In the genomic region with DNA sequence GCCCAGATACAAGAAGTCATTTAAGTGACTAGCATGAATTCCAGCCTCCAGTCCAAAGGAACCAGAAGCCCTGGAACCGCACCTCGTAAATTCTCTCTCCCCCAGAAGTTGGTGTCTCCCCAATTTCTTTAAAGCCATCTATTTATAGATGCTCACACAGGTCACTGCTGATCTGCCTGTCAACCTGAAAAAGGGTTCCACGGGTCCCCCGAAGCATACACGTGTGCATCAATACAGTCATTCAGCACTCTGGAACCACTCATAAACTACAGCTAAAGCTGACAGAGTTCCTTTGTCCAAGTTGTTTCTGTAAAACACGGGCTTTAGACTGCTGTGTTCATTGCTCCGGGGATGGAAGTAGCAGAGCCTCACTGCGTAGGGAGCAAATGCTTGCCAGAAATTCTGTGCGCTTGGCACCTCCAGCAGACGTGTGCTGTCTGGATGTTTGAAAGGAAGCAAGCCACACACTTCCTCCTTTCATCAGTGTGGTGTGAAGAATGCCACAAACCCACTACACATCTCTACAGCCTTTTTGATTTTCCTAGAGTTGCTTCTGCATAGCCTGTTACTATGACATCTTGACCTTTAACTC, we compare ENCODE assay signal across 11 mouse cellular contexts.
A peak's percentile ranks its signal among the peaks of the same experiment; 100 is the strongest.
DNase-seq lines count a peak whose midpoint lies in the region; ATAC-seq and TF ChIP-seq lines count a peak whose summit lies in the region.
"Had no signal": no experiment of that assay in that cellular context is flagged by ENCODE, and none has a peak within 500 bp of the region (broad histone marks: within the 10 kb centered on the region; RNA-seq: fewer than 3 reads in every experiment).

No protein-coding gene starts in this region.

- no peak for TF ChIP-seq CTCF in liver, postnatal 0 days (IDR thresholded peaks at IDR 0.05; ENCODE audit: low read depth)

- no peaks in the 10 kb centered on the region for H3K36me3 ChIP-seq in liver, postnatal 0 days (replicated peaks; ENCODE audit: insufficient read depth, low read length)
- peaks cover 47% of the 10 kb centered on the region for H3K36me3 ChIP-seq in limb, embryonic 14.5 days (ENCODE audit: control insufficient read depth, insufficient read depth, low read length)

- ATAC-seq in frontal cortex, adult (ENCODE audit: low TSS enrichment) = peak; percentile 91
- 0 out of 2 replicates have a peak, but pooled peaks have one; percentile 4 for ATAC-seq in liver, postnatal 0 days
- ATAC-seq in limb, embryonic 14.5 days (ENCODE audit: low FRiP score, low read depth) = peak; percentile 53
- no peak for ATAC-seq in monocyte, adult 5-6 weeks (replicated peaks; ENCODE audit: insufficient number of reproducible peaks, low FRiP score, low TSS enrichment, poor library complexity, severe bottlenecking)
- ATAC-seq: Patski had no signal

- WGBS in liver, postnatal 0 days (ENCODE audit: insufficient replicate concordance) = 58% methylated on average over 10 of the region's 10 CpGs
- WGBS in limb, embryonic 14.5 days = 42% methylated on average over 10 of the region's 10 CpGs

- 0 out of 2 replicates have a peak, but pooled peaks cover 2% of the 10 kb centered on the region for H3K4me1 ChIP-seq in liver, postnatal 0 days (ENCODE audit: insufficient read depth)
- peaks cover 12% of the 10 kb centered on the region for H3K4me1 ChIP-seq in limb, embryonic 14.5 days (ENCODE audit: control insufficient read depth, insufficient read depth, low read length)

- peak overlapping the region; percentile 29; the same call in 1 of the 2 replicates for H3K27ac ChIP-seq in liver, postnatal 0 days (ENCODE audit: low read depth)
- H3K27ac ChIP-seq in limb, embryonic 14.5 days (replicated peaks; ENCODE audit: low read depth, low read length) = peak overlapping the region; percentile 44

- TF ChIP-seq POLR2A in limb, embryonic 14.5 days (IDR thresholded peaks at IDR 0.05; ENCODE audit: borderline replicate concordance, extremely low read depth, insufficient read depth, insufficient read length) = no peak

- no peaks in the 10 kb centered on the region for H3K9me3 ChIP-seq in liver, postnatal 0 days (ENCODE audit: low read length)
- no peaks in the 10 kb centered on the region for H3K9me3 ChIP-seq in limb, embryonic 14.5 days (ENCODE audit: control insufficient read depth, low read length)

- no peak overlapping the region for H3K9ac ChIP-seq in liver, postnatal 0 days (replicated peaks)
- no peak overlapping the region for H3K9ac ChIP-seq in limb, embryonic 14.5 days (ENCODE audit: low read depth, low read length, severe bottlenecking)

- TF ChIP-seq EP300 in liver, postnatal 0 days (IDR thresholded peaks at IDR 0.05; ENCODE audit: low read depth) = no peak

- no peak overlapping the region for H3K4me2 ChIP-seq in liver, postnatal 0 days (ENCODE audit: low read depth, low read length)
- H3K4me2 ChIP-seq in limb, embryonic 14.5 days (replicated peaks; ENCODE audit: low read depth, low read length, severe bottlenecking) = no peak overlapping the region

- H3K27me3 ChIP-seq in liver, postnatal 0 days (ENCODE audit: insufficient read depth, low read length) = no peaks in the 10 kb centered on the region
- H3K27me3 ChIP-seq in limb, embryonic 14.5 days (ENCODE audit: control insufficient read depth, insufficient read depth, low read length) = no peaks in the 10 kb centered on the region
- H3K27me3 ChIP-seq: Patski had no signal

- DNase-seq in frontal cortex, postnatal 10 days (ENCODE audit: low spot score in 2 of 2) = no peak
- peak; percentile 8 for DNase-seq in liver, postnatal 0 days
- DNase-seq in liver = no peak
- DNase-seq in cerebellum, adult 9-11 months = peak; percentile 71
- DNase-seq in limb, embryonic 14.5 days (ENCODE audit: low spot score) = peak; percentile 72
- DNase-seq in frontal cortex, postnatal 25 days (ENCODE audit: low spot score in 2 of 2) = no peak
- DNase-seq: adrenal gland, adult 8-10 months; gastrocnemius, postnatal 10 days had no signal

- no peak overlapping the region for H3K4me3 ChIP-seq in liver, postnatal 0 days (ENCODE audit: low read depth, low read length)
- H3K4me3 ChIP-seq in limb, embryonic 14.5 days (replicated peaks; ENCODE audit: low read length) = no peak overlapping the region

Comparison
In these comparisons a context has a peak if more than half of its experiments do, and no peak if none do; other contexts are left out.
1. DNase-seq: peak in liver, postnatal 0 days (single experiment), cerebellum, adult 9-11 months (single experiment) and limb, embryonic 14.5 days (single experiment); none in frontal cortex, postnatal 10 days (0 of 2), liver (single experiment) and frontal cortex, postnatal 25 days (0 of 2).